Mouse (Mus musculus) CH12.LX (cell line): ENCODE data around the gene Fgfr3. TPM values are rescaled to one million over a fixed set of nuclear protein-coding genes. Genes with fewer than 3 reads are reported as not detected.

ENCODE experiments used
- DNase-seq: peaks from one replicate; pipeline ENCODE4 v3.0.0-alpha.2; 2013; ENCODE audit errors: extremely low read depth
- H3K27ac ChIP-seq: 2 replicates; pipeline ENCODE4 v1.5.1; 2012; ENCODE audit warnings: low read depth, mild to moderate bottlenecking, control low read depth, moderate library complexity; ENCODE audit not compliant: insufficient read depth
- H3K27me3 ChIP-seq: replicated peaks from 2 replicates; pipeline ENCODE3; 2012; ENCODE audit warnings: inconsistent platforms
- H3K36me3 ChIP-seq, 2 experiments: replicated peaks in 1 of 2; 2 replicates each; pipeline versions ENCODE3 to v1.6.1; 2012; ENCODE audit warnings: inconsistent platforms in 1 of 2, low read length in 1 of 2, mild to moderate bottlenecking in 1 of 2, mixed read lengths in 1 of 2, moderate library complexity in 1 of 2; ENCODE audit not compliant: control insufficient read depth in 1 of 2, insufficient read depth in 1 of 2
- H3K4me1 ChIP-seq, 2 experiments: 2 replicates each; pipeline ENCODE4 v1.6.1; 2012; ENCODE audit warnings: inconsistent platforms in 1 of 2, moderate library complexity in 1 of 2; ENCODE audit not compliant: insufficient read depth in 2 of 2, control insufficient read depth in 1 of 2
- H3K4me2 ChIP-seq: 2 replicates; pipeline ENCODE4 v1.6.1; 2012; ENCODE audit warnings: low read depth, mild to moderate bottlenecking, control low read depth; ENCODE audit not compliant: poor library complexity, insufficient read depth, severe bottlenecking
- H3K4me3 ChIP-seq, 3 experiments: fragments of 150-350 bp in 1 of 3; sonication (generic) in 1 of 3; replicated peaks in 1 of 3; 2 replicates each; pipeline versions ENCODE3 to v1.5.1; 2011 to 2012; ENCODE audit warnings: low read depth in 2 of 3, low read length in 2 of 3, mild to moderate bottlenecking in 2 of 3, moderate library complexity in 2 of 3, control low read depth in 1 of 3, improper control_type of control experiment in 1 of 3, inconsistent platforms in 1 of 3, mixed read lengths in 1 of 3; ENCODE audit not compliant: poor library complexity in 1 of 3
- H3K79me2 ChIP-seq: replicated peaks from 2 replicates; pipeline ENCODE4 v1.6.1; 2012; ENCODE audit warnings: mild to moderate bottlenecking, moderate library complexity; ENCODE audit not compliant: control insufficient read depth, poor library complexity, insufficient read depth, severe bottlenecking; ENCODE audit errors: extremely low read depth
- H3K9ac ChIP-seq: 2 replicates; pipeline ENCODE4 v1.6.1; 2012; ENCODE audit warnings: low read depth, mild to moderate bottlenecking, control low read depth, moderate library complexity; ENCODE audit not compliant: insufficient read depth
- H3K9me3 ChIP-seq: replicated peaks from 2 replicates; pipeline ENCODE3; 2012; ENCODE audit warnings: low read length, inconsistent platforms, mixed read lengths
- CHD2 ChIP-seq: IDR thresholded peaks from 2 replicates; pipeline ENCODE4 v1.6.1; 2011; ENCODE audit warnings: low read length, improper control_type of control experiment
- CTCF ChIP-seq, 2 experiments: IDR thresholded peaks in 1 of 2; conservative IDR thresholded peaks in 1 of 2; 2 replicates each; pipeline ENCODE4 v1.5.1; 2011 to 2012; ENCODE audit warnings: low read depth in 2 of 2, low read length in 2 of 2, improper control_type of control experiment in 1 of 2, inconsistent platforms in 1 of 2, mild to moderate bottlenecking in 1 of 2, moderate library complexity in 1 of 2
- E2F4 ChIP-seq: IDR thresholded peaks from 2 replicates; pipeline ENCODE4 v1.6.1; 2011; ENCODE audit warnings: low read depth, low read length, improper control_type of control experiment; ENCODE audit not compliant: insufficient replicate concordance
- ELF1 ChIP-seq: IDR thresholded peaks from 2 replicates; pipeline ENCODE4 v1.6.1; 2014; ENCODE audit warnings: low read depth, mild to moderate bottlenecking, inconsistent platforms, low read length, improper control_type of control experiment
- EP300 ChIP-seq: IDR thresholded peaks from 2 replicates; pipeline ENCODE4 v1.6.1; 2011; ENCODE audit warnings: low read length, improper control_type of control experiment
- GABPA ChIP-seq: IDR thresholded peaks from 2 replicates; pipeline ENCODE4 v1.6.1; 2012; ENCODE audit warnings: low read depth, low read length, improper control_type of control experiment, inconsistent platforms; ENCODE audit not compliant: insufficient replicate concordance
- HCFC1 ChIP-seq: IDR thresholded peaks from 2 replicates; pipeline ENCODE4 v1.6.1; 2012; ENCODE audit warnings: low read depth, mild to moderate bottlenecking, inconsistent platforms, low read length, improper control_type of control experiment
- KAT2A ChIP-seq: IDR thresholded peaks from 2 replicates; pipeline ENCODE4 v1.6.1; 2012; ENCODE audit warnings: low read length, improper control_type of control experiment, inconsistent platforms; ENCODE audit not compliant: insufficient replicate concordance
- MAFK ChIP-seq: IDR thresholded peaks from 2 replicates; pipeline ENCODE4 v1.6.1; 2011; ENCODE audit warnings: low read length, improper control_type of control experiment; ENCODE audit not compliant: insufficient replicate concordance
- MAZ ChIP-seq: IDR thresholded peaks from 2 replicates; pipeline ENCODE4 v1.6.1; 2012; ENCODE audit warnings: low read depth, mild to moderate bottlenecking, inconsistent platforms, low read length, improper control_type of control experiment, moderate library complexity
- MXI1 ChIP-seq: IDR thresholded peaks from 2 replicates; pipeline ENCODE4 v1.6.1; 2011; ENCODE audit warnings: mild to moderate bottlenecking, low read depth, low read length, improper control_type of control experiment
- MYC ChIP-seq: IDR thresholded peaks from 2 replicates; pipeline ENCODE4 v1.6.1; 2011; ENCODE audit warnings: low read depth, mild to moderate bottlenecking, improper control_type of control experiment, low read length
- NELFE ChIP-seq: IDR thresholded peaks from 2 replicates; pipeline ENCODE4 v1.6.1; 2011; ENCODE audit warnings: low read depth, low read length, improper control_type of control experiment
- NRF1 ChIP-seq: IDR thresholded peaks from 2 replicates; pipeline ENCODE4 v1.6.1; 2014; ENCODE audit warnings: low read depth, mild to moderate bottlenecking, inconsistent platforms, low read length, improper control_type of control experiment, moderate library complexity
- PAX5 ChIP-seq: IDR thresholded peaks from 2 replicates; pipeline ENCODE4 v1.6.1; 2012; ENCODE audit warnings: low read length, inconsistent platforms, mixed read lengths
- POLR2A ChIP-seq: IDR thresholded peaks from 2 replicates; pipeline ENCODE4 v1.6.1; 2011; ENCODE audit warnings: low read depth, mild to moderate bottlenecking, improper control_type of control experiment, low read length
- RCOR1 ChIP-seq: conservative IDR thresholded peaks from 2 replicates; pipeline ENCODE4 v1.6.1; 2012; ENCODE audit warnings: low read depth, mild to moderate bottlenecking, inconsistent platforms, low read length, improper control_type of control experiment
- UBTF ChIP-seq: IDR thresholded peaks from 2 replicates; pipeline ENCODE4 v1.6.1; 2012; ENCODE audit warnings: low read depth, mild to moderate bottlenecking, inconsistent platforms, low read length, improper control_type of control experiment, moderate library complexity
- USF1 ChIP-seq: IDR thresholded peaks from 2 replicates; pipeline ENCODE4 v1.6.1; 2014; ENCODE audit warnings: low read depth, mild to moderate bottlenecking, inconsistent platforms, low read length, improper control_type of control experiment
- USF2 ChIP-seq: conservative IDR thresholded peaks from 2 replicates; pipeline ENCODE4 v1.6.1; 2011; ENCODE audit warnings: low read depth, low read length, improper control_type of control experiment
- ZC3H11A ChIP-seq: IDR thresholded peaks from 2 replicates; pipeline ENCODE4 v1.6.1; 2012; ENCODE audit warnings: low read depth, mild to moderate bottlenecking, inconsistent platforms, low read length, improper control_type of control experiment
- dilution Hi-C: fragments of 300-500 bp; cut with MboI; formaldehyde crosslinking; loops from 2 replicates; pipeline ENCODE4 v1.14.3; 2020; ENCODE audit warnings: low sequenced_read_pairs; ENCODE audit not compliant: extremely low pct_unique_long_range_greater_than_20kb, extremely low pct_ligation_motif_present
- in situ Hi-C: fragments of 300-500 bp; cut with MboI; formaldehyde crosslinking; loops from 3 replicates; pipeline ENCODE4 v1.14.3; 2019; ENCODE audit warnings: low sequenced_read_pairs, low pct_ligation_motif_present, low pct_unique_long_range_greater_than_20kb, mixed read lengths
- polyA plus RNA-seq: library from polyadenylated mRNA; unstranded; fragments of >175 nt; gene quantifications from 2 replicates; pipeline ENCODE4 v1.2.1, GENCODE M21; 2012; ENCODE audit warnings: low read depth; ENCODE audit not compliant: insufficient read length
- total RNA-seq, 2 experiments: library from RNA; depleted of rRNA; stranded (reverse); fragments of 300-350 nt in 1 of 2; fragments of >200 nt in 1 of 2; gene quantifications; 2 replicates each; pipeline ENCODE4 v1.2.3; 2012 to 2014

Gene Fgfr3
- total and polyA plus RNA-seq, 3 experiments: 0.19 to 0.76 (median 0.23) TPM

GRCm38 (mm10) chr5:33697534-33697933 is 23.9 kb upstream of the Fgfr3 start:
- Histone ChIP-seq H3K4me3 (no peak overlapping the region), H3K4me1 (peaks cover 12 to 25% of the 10 kb centered on the region in 2 experiments), H3K79me2 (no peaks in the 10 kb centered on the region), H3K4me2 (no peak overlapping the region), H3K9ac (no peak overlapping the region), H3K27ac (no peak overlapping the region), H3K27me3 (peaks cover 81% of the 10 kb centered on the region), H3K36me3 (no peaks in the 10 kb centered on the region), H3K9me3 (no peaks in the 10 kb centered on the region)
- dilution Hi-C loops (no loop called here), in situ Hi-C loops (no loop called here)
- DNase-seq: no peak
- no peak for TF ChIP-seq POLR2A
- no peak for TF ChIP-seq UBTF
- TF ChIP-seq E2F4: no peak
- TF ChIP-seq CTCF (conservative IDR thresholded peaks at IDR 0.05 in 1 of 2, IDR thresholded peaks at IDR 0.05 in 1 of 2; ENCODE audit: low read depth in 2 of 2, low read length in 2 of 2): no peak
- no peak for TF ChIP-seq CHD2
- no peak for TF ChIP-seq MYC
- TF ChIP-seq ELF1: no peak
- TF ChIP-seq HCFC1: no peak
- no peak for TF ChIP-seq EP300
- TF ChIP-seq USF1: no peak
- TF ChIP-seq NRF1: no peak

GRCm38 (mm10) chr5:33697947-33698512 is 23.4 kb upstream of the Fgfr3 start:
- Histone ChIP-seq H3K9me3 (no peaks in the 10 kb centered on the region), H3K27me3 (peaks cover 85% of the 10 kb centered on the region), H3K4me3 (no peak overlapping the region), H3K4me1 (peaks cover 12 to 25% of the 10 kb centered on the region in 2 experiments), H3K79me2 (no peaks in the 10 kb centered on the region), H3K27ac (no peak overlapping the region), H3K4me2 (no peak overlapping the region), H3K9ac (no peak overlapping the region), H3K36me3 (no peaks in the 10 kb centered on the region)
- in situ Hi-C loops (no loop called here), dilution Hi-C loops (no loop called here)
- TF ChIP-seq POLR2A: no peak
- no peak for TF ChIP-seq NELFE
- TF ChIP-seq USF2: no peak
- TF ChIP-seq KAT2A: no peak
- no peak for TF ChIP-seq PAX5
- no peak for TF ChIP-seq EP300
- no peak for TF ChIP-seq ZC3H11A
- TF ChIP-seq MAFK: no peak
- no peak for TF ChIP-seq MXI1
- TF ChIP-seq MYC: no peak
- TF ChIP-seq MAZ: no peak
- no peak for TF ChIP-seq RCOR1
- TF ChIP-seq GABPA: no peak
- no peak for DNase-seq
